Mouse (Mus musculus) erythroblast, embryonic 14.5 days (primary cell): ENCODE data around the gene Pawr. TPM values are rescaled to one million over a fixed set of nuclear protein-coding genes. Genes with fewer than 3 reads are reported as not detected.
"Not testable (repeated sequence)": the region's sequence is repeated elsewhere in the genome, so short reads cannot be mapped to it uniquely, and the experiment has no call there.

Experiments used
- H3K27me3 ChIP-seq: 2 replicates; pipeline ENCODE4 v1.6.1; 2012; ENCODE audit warnings: inconsistent platforms; ENCODE audit not compliant: control insufficient read depth
- H3K36me3 ChIP-seq: 2 replicates; pipeline ENCODE4 v1.6.1; 2012; ENCODE audit warnings: mild to moderate bottlenecking, inconsistent platforms; ENCODE audit not compliant: control insufficient read depth
- H3K4me1 ChIP-seq: 2 replicates; pipeline ENCODE4 v1.6.1; 2012; ENCODE audit warnings: inconsistent platforms; ENCODE audit not compliant: control insufficient read depth
- H3K4me3 ChIP-seq: replicated peaks from 2 replicates; pipeline ENCODE3; 2012; ENCODE audit warnings: moderate library complexity, mild to moderate bottlenecking, inconsistent platforms
- H3K9me3 ChIP-seq: 2 replicates; pipeline ENCODE4 v1.6.1; 2012; ENCODE audit warnings: low read length, inconsistent platforms, mixed read lengths; ENCODE audit not compliant: control insufficient read depth
- GATA1 ChIP-seq: IDR thresholded peaks from 2 replicates; pipeline ENCODE4 v1.6.1; 2012; ENCODE audit warnings: low read length, inconsistent platforms, mixed read lengths
- TAL1 ChIP-seq: IDR thresholded peaks from 3 replicates; pipeline ENCODE4 v1.6.1; 2012; ENCODE audit warnings: low read length, inconsistent platforms, mixed read lengths
- polyA plus RNA-seq: library from polyadenylated mRNA; stranded (reverse); fragments of >175 nt; gene quantifications from 2 replicates; pipeline ENCODE4 v1.2.3, GENCODE M21; 2012

The Pawr gene
- polyA plus RNA-seq, 1 experiment = 0.75 TPM

DNA sequence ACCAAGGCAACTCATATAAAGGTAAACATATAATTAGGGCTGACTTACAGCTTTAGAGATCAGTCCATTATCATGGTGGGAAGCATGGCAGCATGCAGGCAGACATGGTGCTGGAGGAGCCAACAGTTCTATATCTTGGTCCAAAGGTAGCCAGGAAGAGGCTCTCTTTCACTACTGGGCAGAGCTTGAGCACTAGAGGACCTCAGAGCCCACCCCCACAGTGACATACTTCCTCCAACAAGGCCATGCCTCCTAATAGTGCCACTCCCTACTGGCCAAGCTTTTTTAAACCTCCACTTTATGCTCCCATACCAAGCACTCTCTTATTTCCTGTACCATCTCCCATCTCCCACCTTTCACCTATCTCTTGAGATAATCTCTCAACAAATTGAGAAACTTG, 11.8 kb downstream of the Pawr start:
- no peak for TF ChIP-seq GATA1
- no peak for TF ChIP-seq TAL1
- H3K4me1 ChIP-seq = peaks cover 2% of the 10 kb centered on the region
- H3K36me3 ChIP-seq = peaks cover 43% of the 10 kb centered on the region
- H3K4me3 ChIP-seq = no peak overlapping the region
- H3K27me3 ChIP-seq = no peaks in the 10 kb centered on the region
- no peaks in the 10 kb centered on the region for H3K9me3 ChIP-seq

DNA sequence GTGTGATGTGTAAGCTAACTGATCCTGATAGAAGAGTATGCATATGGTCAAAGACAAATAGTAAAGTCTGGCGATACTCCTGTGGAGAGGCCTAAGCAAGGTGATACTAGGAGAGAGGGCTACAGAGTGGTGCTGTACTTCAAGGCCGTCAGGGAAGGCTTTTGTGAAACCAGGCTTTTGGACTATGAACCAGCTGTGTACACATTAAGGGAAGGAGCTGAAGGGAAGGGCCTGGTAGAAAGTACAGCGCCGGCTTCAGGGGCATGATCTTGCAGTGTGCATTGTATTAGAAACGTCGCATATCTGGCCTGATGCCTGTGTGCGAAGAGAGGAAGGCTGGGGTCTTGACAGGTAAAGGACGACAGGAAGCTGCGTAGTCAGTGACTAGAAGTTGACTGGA, 13.2 kb downstream of the Pawr start:
- no peak for TF ChIP-seq TAL1
- no peak for TF ChIP-seq GATA1
- no peaks in the 10 kb centered on the region for H3K27me3 ChIP-seq
- H3K4me3 ChIP-seq = no peak overlapping the region
- H3K4me1 ChIP-seq = peaks cover 4% of the 10 kb centered on the region
- peaks cover 40% of the 10 kb centered on the region for H3K36me3 ChIP-seq
- no peaks in the 10 kb centered on the region for H3K9me3 ChIP-seq

DNA sequence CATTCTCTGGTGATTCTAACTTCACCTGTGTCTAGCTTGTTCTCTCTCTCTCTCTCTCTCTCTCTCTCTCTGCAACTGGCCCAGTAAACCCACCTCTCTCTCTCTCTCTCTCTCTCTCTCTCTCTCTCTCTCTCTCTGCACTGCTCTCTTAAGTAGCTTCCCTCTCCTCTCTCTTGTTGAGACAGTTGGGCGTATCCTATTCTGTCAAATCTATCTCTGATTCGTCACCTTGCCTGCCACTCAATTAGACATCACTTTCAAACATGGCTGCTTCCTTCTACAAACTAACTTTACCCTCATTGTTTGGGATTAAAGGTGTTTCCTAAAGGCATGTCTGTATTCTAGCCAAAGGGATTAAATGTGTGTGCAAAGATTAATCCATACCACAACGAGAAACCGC, 14.4 kb downstream of the Pawr start:
- not testable (repeated sequence) for H3K4me3 ChIP-seq, H3K9me3 ChIP-seq, H3K4me1 ChIP-seq, H3K27me3 ChIP-seq
- peaks cover 37% of the 10 kb centered on the region for H3K36me3 ChIP-seq

DNA sequence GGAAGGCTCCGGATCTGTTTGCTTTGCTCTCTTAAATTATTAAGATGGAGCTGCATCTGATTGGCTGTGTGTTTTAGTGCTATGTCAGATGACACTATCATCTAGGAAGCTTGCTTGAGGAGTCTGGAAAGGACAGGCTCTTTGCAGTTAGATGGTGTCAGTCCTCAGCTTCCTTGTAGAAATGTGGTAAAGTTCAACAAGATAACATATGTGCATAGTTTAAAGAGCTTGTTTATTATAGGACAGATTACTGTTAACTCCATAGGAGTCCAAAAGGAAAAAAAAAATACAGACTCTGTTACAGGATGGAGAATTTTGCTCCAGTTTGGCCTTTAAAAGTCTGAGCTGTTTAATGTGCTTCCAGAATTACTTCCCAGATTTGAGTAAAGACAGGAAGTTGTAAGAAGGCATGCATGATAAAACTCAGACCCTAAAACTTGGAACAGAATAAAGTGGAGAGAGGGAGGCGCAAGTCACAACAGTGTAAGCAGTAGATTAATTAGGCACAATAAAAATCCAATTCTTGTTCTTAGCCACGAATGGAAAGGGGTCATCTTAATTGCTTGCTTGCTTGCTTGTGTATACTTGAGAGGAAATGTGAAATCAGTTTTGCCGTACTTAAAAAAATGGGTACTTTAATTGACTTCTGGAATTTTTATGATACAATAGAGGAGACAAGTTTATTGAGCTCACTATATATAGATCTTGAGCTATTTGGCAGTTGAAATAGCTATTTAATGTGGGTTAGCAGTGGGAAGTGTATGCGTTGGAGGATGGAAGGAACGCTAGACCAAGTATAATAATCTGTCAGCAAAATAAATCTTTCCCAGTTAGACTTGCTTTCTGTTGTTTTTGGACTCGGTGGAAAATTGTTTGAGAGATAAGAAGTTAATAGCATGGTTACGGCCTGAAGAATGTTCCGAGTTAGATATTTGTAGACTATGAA, 18.5 kb downstream of the Pawr start:
- Histone ChIP-seq H3K36me3 (peaks cover 22% of the 10 kb centered on the region), H3K4me1 (peaks cover 8% of the 10 kb centered on the region), H3K27me3 (no peaks in the 10 kb centered on the region), H3K4me3 (no peak overlapping the region), H3K9me3 (no peaks in the 10 kb centered on the region)
- no peak for TF ChIP-seq TAL1
- TF ChIP-seq GATA1 = no peak

DNA sequence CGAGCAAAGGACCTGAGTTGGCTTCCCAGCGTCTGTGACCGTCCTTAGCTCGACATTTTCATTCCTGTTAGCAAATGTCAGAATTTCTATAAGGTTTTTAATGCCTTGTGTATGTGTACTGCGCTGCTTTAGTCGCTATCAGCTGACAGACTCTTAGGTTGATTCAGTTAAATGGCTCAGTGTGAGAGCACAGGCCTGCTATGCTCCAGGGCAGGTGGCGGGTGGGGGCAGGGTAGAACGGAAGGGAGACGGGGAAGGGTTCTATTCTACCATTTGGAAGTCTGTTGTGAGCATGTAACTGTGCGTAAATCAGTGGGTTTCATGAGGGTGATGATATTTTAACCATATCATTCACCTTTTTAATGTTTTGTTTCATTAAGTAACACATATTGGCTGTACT, 21.0 kb downstream of the Pawr start:
- peaks cover 17% of the 10 kb centered on the region for H3K4me1 ChIP-seq
- 0 out of 2 replicates have a peak, but pooled peaks cover 2% of the 10 kb centered on the region for H3K9me3 ChIP-seq
- peaks cover 35% of the 10 kb centered on the region for H3K36me3 ChIP-seq
- TF ChIP-seq TAL1 (no peak), GATA1 (no peak)
- H3K4me3 ChIP-seq = no peak overlapping the region
- H3K27me3 ChIP-seq = no peaks in the 10 kb centered on the region

DNA sequence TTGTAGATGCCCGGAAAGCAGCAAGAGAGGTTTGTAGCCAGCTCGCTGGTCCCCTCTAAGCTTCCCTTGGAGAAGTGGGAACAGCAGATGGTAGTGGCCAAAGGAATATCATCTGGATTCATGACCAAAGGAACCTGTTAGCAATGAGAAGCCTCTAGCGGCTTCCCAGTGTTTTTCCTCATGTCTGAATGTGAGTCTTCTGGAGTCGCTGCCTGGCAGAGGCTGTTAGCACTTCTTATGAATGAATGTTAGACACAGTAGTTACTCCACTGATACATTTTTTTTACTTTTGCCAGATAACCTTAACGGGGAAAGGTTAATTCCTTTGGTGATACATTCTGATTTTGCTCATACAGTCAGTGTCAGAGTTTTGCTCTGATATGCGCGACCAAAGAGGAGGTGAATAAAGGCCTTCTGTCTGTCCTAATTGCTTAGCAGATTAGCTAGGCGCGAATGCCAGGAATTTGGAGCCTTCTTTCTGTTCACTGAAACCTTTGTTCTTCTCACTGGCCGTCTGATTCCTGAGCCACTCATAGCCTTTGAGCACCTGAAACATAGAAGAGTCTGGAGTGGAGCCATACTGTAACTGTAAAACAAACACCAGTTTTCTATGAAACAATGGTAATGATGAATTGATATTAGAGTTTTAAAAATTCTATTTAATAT, 22.9 kb downstream of the Pawr start:
- Histone ChIP-seq H3K9me3 (0 out of 2 replicates have a peak, but pooled peaks cover 2% of the 10 kb centered on the region), H3K4me3 (no peak overlapping the region), H3K36me3 (peaks cover 37% of the 10 kb centered on the region), H3K27me3 (no peaks in the 10 kb centered on the region), H3K4me1 (peaks cover 17% of the 10 kb centered on the region)
- no peak for TF ChIP-seq GATA1
- TF ChIP-seq TAL1 = no peak

DNA sequence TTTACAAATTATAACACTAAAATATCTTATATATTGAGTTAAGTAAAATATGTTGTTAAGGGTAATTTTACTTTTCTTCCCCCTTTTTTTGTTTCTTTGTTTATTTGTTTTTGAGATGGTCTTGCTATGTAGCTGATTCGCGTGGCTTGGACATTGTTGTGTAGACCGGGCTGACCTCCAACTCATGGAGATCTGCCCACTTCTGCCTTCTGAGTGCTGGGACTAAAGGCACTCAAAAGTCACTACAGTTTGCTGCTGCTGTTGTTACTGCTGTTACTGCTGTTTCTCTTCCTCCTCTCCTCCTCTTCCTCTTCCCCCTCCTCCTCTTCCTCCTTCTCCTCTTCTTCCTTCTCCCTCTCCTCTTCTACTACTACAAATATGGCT, 23.5 kb downstream of the Pawr start:
- no peak for TF ChIP-seq TAL1
- TF ChIP-seq GATA1 = no peak
- Histone ChIP-seq H3K4me1 (peaks cover 22% of the 10 kb centered on the region), H3K9me3 (peaks cover 2% of the 10 kb centered on the region; the same call in 1 of the 2 replicates), H3K36me3 (peaks cover 39% of the 10 kb centered on the region), H3K27me3 (no peaks in the 10 kb centered on the region), H3K4me3 (no peak overlapping the region)

DNA sequence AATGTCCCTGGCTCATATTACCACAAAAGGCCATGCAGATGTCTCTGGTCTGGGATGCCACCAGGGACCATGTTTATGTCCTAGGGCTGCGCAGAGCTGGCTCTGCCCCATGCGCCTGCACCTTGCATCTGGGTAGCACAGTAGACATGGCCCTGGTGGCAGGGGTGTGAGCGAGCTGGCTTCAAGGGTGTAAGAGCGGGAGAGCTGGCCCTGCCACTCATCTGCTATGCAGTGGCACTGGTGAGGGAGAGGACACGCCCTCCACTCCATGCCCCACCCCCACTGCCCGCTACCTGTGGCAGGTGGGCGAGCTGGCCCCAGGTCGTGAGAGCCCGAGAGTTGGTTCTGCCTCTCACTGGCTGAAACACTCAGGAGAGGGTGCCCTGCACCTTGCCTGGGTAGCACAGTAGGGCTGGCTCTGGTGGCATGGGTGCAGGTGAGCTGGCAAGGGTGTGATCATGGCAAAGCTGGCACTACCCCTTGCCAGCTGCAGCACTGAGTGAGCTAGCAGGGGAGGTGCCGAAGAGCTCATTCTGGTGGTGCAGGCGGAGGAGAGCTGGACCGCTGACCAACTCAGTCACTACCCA, 24.8 kb downstream of the Pawr start:
- H3K36me3 ChIP-seq = peaks cover 39% of the 10 kb centered on the region
- H3K4me1 ChIP-seq = peaks cover 33% of the 10 kb centered on the region
- H3K27me3 ChIP-seq = no peaks in the 10 kb centered on the region
- TF ChIP-seq TAL1 = no peak
- no peak for TF ChIP-seq GATA1
- H3K9me3 ChIP-seq = peaks cover 2% of the 10 kb centered on the region; the same call in 1 of the 2 replicates
- H3K4me3 ChIP-seq = no peak overlapping the region

DNA sequence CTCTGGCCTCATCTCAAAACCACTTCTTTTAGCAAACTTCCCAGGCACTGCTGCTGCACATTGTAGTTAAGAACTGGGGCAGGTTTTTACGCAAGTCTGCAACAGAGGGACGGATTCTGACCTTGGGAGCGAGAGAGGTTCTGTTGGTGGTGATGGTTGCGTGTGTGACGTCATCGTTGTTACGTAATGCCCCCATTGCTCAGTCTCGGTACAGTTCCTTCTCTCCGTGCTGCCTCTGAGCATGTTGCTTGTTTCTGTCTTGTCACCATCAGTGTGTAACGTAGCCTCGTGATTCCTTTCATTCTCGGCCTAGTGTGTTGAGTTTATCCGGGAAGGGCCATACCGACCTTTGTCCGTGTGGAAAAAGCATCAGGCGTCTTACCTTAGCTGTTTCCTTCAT, 28.1 kb downstream of the Pawr start:
- Histone ChIP-seq H3K4me3 (no peak overlapping the region), H3K36me3 (peaks cover 41% of the 10 kb centered on the region), H3K9me3 (peaks cover 4% of the 10 kb centered on the region), H3K4me1 (peaks cover 61% of the 10 kb centered on the region), H3K27me3 (no peaks in the 10 kb centered on the region)
- TF ChIP-seq TAL1 (no peak), GATA1 (no peak)
